Mouse (Mus musculus) heart, adult 2 months (tissue): ENCODE measurements around the gene Ascc1. TPM values are rescaled to one million over a fixed set of nuclear protein-coding genes. Genes with fewer than 3 reads are reported as not detected.

Source experiments
- DNase-seq, 2 experiments: peaks; one replicate each; pipeline ENCODE4 v3.0.0; 2021
- H3K27ac ChIP-seq: fragments of 200-600 bp; 2 replicates; pipeline ENCODE4 v1.8.1; 2022
- H3K27me3 ChIP-seq: fragments of 200-500 bp; 2 replicates; pipeline ENCODE4 v1.6.1; 2012; ENCODE audit warnings: mild to moderate bottlenecking, low read length, inconsistent platforms, mixed read lengths; ENCODE audit not compliant: control insufficient read depth, insufficient read depth
- H3K36me3 ChIP-seq: fragments of 200-500 bp; 2 replicates; pipeline ENCODE4 v1.6.1; 2012; ENCODE audit warnings: low read length, inconsistent platforms; ENCODE audit not compliant: control insufficient read depth, insufficient read depth
- H3K4me1 ChIP-seq: fragments of 200-500 bp; 2 replicates; pipeline ENCODE4 v1.6.1; 2011; ENCODE audit warnings: low read length; ENCODE audit not compliant: control insufficient read depth, insufficient read depth
- H3K4me3 ChIP-seq: fragments of 200-600 bp; 2 replicates; pipeline ENCODE4 v1.8.1; 2022
- H3K79me2 ChIP-seq: fragments of 200-500 bp; replicated peaks from 2 replicates; pipeline ENCODE4 v1.6.1; 2012; ENCODE audit warnings: mild to moderate bottlenecking, inconsistent platforms, low read length, moderate library complexity, mixed read lengths; ENCODE audit not compliant: control insufficient read depth, insufficient read depth
- H3K9ac ChIP-seq: fragments of 200-500 bp; 2 replicates; pipeline ENCODE4 v1.6.1; 2012; ENCODE audit warnings: low read depth, mild to moderate bottlenecking, control low read depth, inconsistent platforms, low read length, mixed read lengths
- CTCF ChIP-seq: fragments of 200-600 bp; IDR thresholded peaks from 2 replicates; pipeline ENCODE4 v1.8.1; 2022; ENCODE audit warnings: antibody characterized with exemption, mild to moderate bottlenecking, moderate library complexity
- EP300 ChIP-seq: fragments of 200-500 bp; IDR thresholded peaks from 2 replicates; pipeline ENCODE4 v1.6.1; 2011; ENCODE audit warnings: low read depth, low read length, control low read depth; ENCODE audit not compliant: insufficient read depth
- POLR2A ChIP-seq: fragments of 200-500 bp; IDR thresholded peaks from 2 replicates; pipeline ENCODE4 v1.6.1; 2011; ENCODE audit warnings: mild to moderate bottlenecking, low read depth, low read length, control low read depth; ENCODE audit not compliant: insufficient read depth
- WGBS: fragments of 180-500 bp; shearing (Covaris S2); methylation state at CpG from one replicate; pipeline ENCODE4 v1.1.7; 2018; 5-methylcytosine and 5-hydroxymethylcytosine counted together
- intact Hi-C: fragments of 180-260 bp; cut with DNase I; formaldehyde crosslinking; loops from one replicate; pipeline ENCODE4 v1.15.1; 2025
- polyA plus RNA-seq: library from polyadenylated mRNA; depleted of rRNA; stranded (reverse); fragments of >200 nt; gene quantifications from 2 replicates; pipeline ENCODE4 v1.2.3, GENCODE M21; 2012
- total RNA-seq, 2 experiments: library from RNA; stranded (reverse); gene quantifications; 2 replicates each; pipeline ENCODE4 v1.2.3; 2021

The Ascc1 gene
- total and polyA plus RNA-seq, 3 experiments: 20.5 to 24.1 (median 22.5) TPM

DNA sequence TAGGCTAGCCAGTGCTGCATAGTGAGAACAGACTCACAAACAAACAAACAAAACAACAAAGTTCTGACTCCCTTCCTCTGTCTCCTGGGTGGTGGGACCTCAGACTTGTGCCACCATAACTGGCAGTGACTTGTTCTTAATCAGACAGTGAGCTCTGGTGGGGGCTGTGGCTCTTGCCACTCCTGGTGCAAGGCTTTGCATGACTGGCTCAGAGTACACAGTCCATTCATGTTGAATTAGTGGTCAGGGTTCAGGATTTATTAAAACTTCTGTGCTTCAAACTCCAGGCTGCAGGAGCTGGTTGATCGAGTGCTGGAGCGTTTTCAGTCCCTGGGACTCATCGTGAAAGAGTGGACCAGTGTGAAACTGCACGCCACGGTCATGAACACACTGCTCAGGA is 59.6 kb downstream of the Ascc1 start:
- DNase-seq: no peak
- intact Hi-C loops: no loop called here
- Histone ChIP-seq H3K4me3 (no peak overlapping the region), H3K36me3 (no peaks in the 10 kb centered on the region), H3K27ac (no peak overlapping the region), H3K27me3 (no peaks in the 10 kb centered on the region), H3K9ac (no peak overlapping the region), H3K79me2 (no peaks in the 10 kb centered on the region), H3K4me1 (no peaks in the 10 kb centered on the region)
- TF ChIP-seq POLR2A: no peak
- no peak for TF ChIP-seq EP300
- no peak for TF ChIP-seq CTCF
- WGBS: 90% methylated on average over 5 of the region's 5 CpGs

DNA sequence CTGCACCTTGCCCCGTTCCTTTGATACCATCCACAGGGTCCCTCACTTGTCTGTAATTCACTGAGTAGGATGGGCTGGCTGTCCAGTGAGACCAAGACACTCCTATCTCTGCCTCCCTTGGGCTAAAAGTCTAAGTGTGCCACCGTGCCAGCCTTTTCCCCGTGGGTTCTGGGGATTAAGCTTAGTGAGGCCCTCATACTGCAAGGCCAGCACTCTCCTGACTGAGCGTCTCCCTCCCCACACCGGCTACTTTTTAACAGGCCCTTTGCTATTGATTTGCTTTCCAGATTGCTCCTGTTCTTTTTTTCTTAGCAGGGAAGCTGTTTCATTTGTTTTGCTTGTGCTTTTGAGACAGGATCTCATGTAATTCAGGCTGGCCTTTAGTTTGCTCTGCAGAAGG is 60.3 kb downstream of the Ascc1 start:
- H3K4me1 ChIP-seq: no peaks in the 10 kb centered on the region
- H3K27ac ChIP-seq: no peak overlapping the region
- H3K36me3 ChIP-seq: no peaks in the 10 kb centered on the region
- DNase-seq: no peak
- TF ChIP-seq CTCF: no peak
- TF ChIP-seq EP300: no peak
- TF ChIP-seq POLR2A: no peak
- H3K4me3 ChIP-seq: no peak overlapping the region
- WGBS: 64% methylated on average over 5 of the region's 5 CpGs
- intact Hi-C loops: no loop called here
- no peaks in the 10 kb centered on the region for H3K79me2 ChIP-seq
- H3K27me3 ChIP-seq: no peaks in the 10 kb centered on the region
- no peak overlapping the region for H3K9ac ChIP-seq

DNA sequence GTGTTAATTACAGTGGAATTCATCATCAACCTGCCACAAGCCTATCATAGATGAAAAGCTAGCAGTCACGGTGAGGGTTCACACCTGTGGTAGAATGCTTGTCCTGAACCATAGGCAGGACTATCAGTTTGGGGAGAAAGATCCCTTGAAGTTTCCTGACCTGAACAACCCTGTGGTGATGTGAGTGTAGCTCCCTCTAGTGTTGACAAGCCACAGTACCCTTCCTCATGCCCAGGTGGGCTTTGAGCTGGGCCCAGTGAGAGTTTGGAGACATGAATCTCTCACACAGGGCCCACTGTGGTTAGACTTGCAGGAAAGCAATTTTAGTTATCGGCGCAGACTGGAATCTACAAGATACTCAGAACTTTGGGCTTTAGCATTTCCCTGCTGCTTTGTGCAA is 63.9 kb downstream of the Ascc1 start:
- Histone ChIP-seq H3K9ac (no peak overlapping the region), H3K79me2 (no peaks in the 10 kb centered on the region), H3K4me3 (no peak overlapping the region), H3K27me3 (no peaks in the 10 kb centered on the region), H3K27ac (no peak overlapping the region), H3K4me1 (no peaks in the 10 kb centered on the region), H3K36me3 (no peaks in the 10 kb centered on the region)
- WGBS: 74% methylated on average over 3 of the region's 3 CpGs
- intact Hi-C loops: loop anchor here (1.0 to 2.0 kb wide), 2 partner anchors 68 to 173 kb away; no protein-coding TSS in a partner anchor
- no peak for TF ChIP-seq POLR2A
- peak; percentile 58; the same call in 1 of the 2 replicates for TF ChIP-seq EP300
- peak; percentile 83 for TF ChIP-seq CTCF
- DNase-seq: peak in 1 of 2 experiments; percentile 30

DNA sequence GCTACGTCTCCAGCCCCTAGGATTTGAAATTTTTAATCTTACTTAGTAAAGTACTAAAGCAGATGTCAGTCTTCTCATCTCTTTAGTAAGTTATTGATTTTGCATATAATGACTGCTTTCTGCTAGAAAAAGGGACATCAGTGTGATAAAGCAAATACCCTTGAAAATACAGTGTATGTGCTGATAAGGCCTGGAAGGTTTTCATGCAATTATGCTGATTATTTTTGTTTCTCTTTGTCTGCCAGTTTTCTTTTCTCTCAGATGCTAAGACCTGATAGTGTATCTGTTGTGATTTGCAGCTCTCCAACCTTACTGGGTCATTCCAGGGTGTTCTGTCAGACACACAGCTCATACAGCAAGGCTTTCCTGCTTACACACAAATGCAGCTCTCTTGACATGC is 72.6 kb downstream of the Ascc1 start:
- TF ChIP-seq EP300 (no peak), POLR2A (no peak), CTCF (no peak)
- Histone ChIP-seq H3K9ac (no peak overlapping the region), H3K27ac (no peak overlapping the region), H3K4me3 (no peak overlapping the region), H3K27me3 (no peaks in the 10 kb centered on the region), H3K36me3 (no peaks in the 10 kb centered on the region), H3K79me2 (no peaks in the 10 kb centered on the region), H3K4me1 (peaks cover 7% of the 10 kb centered on the region)
- 100% methylated on average over 1 of the region's 1 CpGs for WGBS
- intact Hi-C loops: no loop called here
- DNase-seq: no peak

DNA sequence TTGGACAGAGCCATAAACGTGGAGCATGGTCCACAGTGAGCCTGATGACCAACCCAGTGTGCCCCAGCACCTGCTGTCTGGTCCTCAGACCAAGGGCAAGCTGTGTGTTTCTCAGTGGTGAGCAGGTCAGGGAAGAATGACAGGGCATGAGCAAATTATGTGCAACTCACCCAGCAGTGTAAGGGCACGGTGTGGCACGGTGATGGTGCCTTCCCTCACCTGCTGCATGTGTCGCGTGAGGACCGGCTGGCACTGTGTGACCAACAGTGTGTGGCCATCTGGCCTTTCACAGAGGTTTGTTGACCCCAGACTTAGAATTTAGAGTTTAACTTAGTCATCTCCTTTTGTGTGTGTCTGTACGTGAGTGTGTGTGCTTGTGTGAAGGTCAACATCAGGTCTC is 74.6 kb downstream of the Ascc1 start:
- intact Hi-C loops: no loop called here
- 95% methylated on average over 7 of the region's 7 CpGs for WGBS
- peaks cover under 1% of the 10 kb centered on the region; the same call in 1 of the 2 replicates for H3K36me3 ChIP-seq
- no peak for DNase-seq
- H3K27me3 ChIP-seq: no peaks in the 10 kb centered on the region
- H3K4me3 ChIP-seq: no peak overlapping the region
- peaks cover 20% of the 10 kb centered on the region for H3K4me1 ChIP-seq
- TF ChIP-seq EP300: no peak
- no peak for TF ChIP-seq POLR2A
- no peak for TF ChIP-seq CTCF
- no peak overlapping the region for H3K27ac ChIP-seq
- no peaks in the 10 kb centered on the region for H3K79me2 ChIP-seq
- no peak overlapping the region for H3K9ac ChIP-seq

DNA sequence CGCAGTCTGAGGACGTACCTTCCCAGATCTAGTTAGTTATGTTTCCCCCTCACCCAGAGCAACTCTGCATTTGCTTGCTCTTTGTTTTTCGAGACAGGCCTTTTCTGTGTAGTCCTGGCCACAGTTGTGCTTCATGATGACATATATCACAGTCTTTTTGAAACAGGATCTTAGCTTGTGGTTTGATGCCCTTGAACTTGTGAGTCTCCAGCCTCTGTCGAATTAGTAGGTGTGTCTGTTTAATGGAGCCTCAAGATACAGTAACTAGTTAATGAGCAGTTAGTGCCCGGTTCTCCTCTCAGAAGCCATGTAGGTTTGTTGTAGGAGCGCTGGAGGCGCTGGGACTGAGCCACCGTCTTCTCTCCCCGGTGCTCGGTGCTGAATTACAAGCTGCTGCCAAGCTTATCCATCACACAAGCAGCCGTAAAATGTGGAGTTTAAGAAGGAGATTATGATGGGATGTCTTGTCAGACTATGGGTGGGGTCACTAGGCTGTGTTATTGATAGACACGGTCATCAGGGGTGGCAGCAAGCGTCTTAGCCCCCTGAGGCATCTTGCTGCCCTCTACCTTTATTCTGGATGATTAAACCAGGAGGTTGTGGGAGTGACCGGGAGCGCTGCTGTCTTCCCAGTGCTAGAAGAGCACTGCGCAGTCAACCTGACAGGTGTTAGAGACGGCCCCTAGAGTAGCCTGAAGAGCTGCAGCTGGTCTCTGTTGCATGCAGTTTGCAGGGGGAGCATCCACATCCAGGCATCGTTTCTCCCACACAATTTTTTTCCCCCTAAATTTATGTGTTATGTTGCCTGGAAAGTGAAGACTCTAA is 75.3 kb downstream of the Ascc1 start:
- H3K9ac ChIP-seq: no peak overlapping the region
- H3K27ac ChIP-seq: no peak overlapping the region
- H3K36me3 ChIP-seq: peaks cover 7% of the 10 kb centered on the region; the same call in 1 of the 2 replicates
- H3K79me2 ChIP-seq: no peaks in the 10 kb centered on the region
- TF ChIP-seq POLR2A (no peak), CTCF (no peak), EP300 (no peak)
- no peak overlapping the region for H3K4me3 ChIP-seq
- H3K27me3 ChIP-seq: no peaks in the 10 kb centered on the region
- 57% methylated on average over 18 of the region's 18 CpGs for WGBS
- DNase-seq: no peak
- H3K4me1 ChIP-seq: peaks cover 26% of the 10 kb centered on the region
- intact Hi-C loops: no loop called here
